Mouse (Mus musculus) cortical plate, adult 2 months (tissue): ENCODE results near the gene Ppp6r2. TPM values are rescaled to one million over a fixed set of nuclear protein-coding genes. Genes with fewer than 3 reads are reported as not detected.

ENCODE experiments used
- H3K27ac ChIP-seq: fragments of 200-500 bp; 2 replicates; pipeline ENCODE4 v1.5.1; 2012; ENCODE audit warnings: low read length, control low read depth, inconsistent platforms; ENCODE audit not compliant: insufficient read depth
- H3K4me1 ChIP-seq: fragments of 200-500 bp; 2 replicates; pipeline ENCODE4 v1.6.1; 2011; ENCODE audit warnings: low read length; ENCODE audit not compliant: control insufficient read depth, insufficient read depth
- H3K4me3 ChIP-seq: fragments of 200-500 bp; 2 replicates; pipeline ENCODE4 v1.5.1; 2011; ENCODE audit warnings: mild to moderate bottlenecking, low read length, control low read depth; ENCODE audit not compliant: insufficient read depth
- CTCF ChIP-seq: fragments of 200-500 bp; IDR thresholded peaks from 2 replicates; pipeline ENCODE4 v1.5.1; 2011; ENCODE audit warnings: mild to moderate bottlenecking, control low read depth, low read length; ENCODE audit not compliant: insufficient read depth; ENCODE audit errors: extremely low read depth
- POLR2A ChIP-seq: fragments of 200-500 bp; IDR thresholded peaks from 2 replicates; pipeline ENCODE4 v1.6.1; 2011; ENCODE audit warnings: mild to moderate bottlenecking, low read length, control low read depth; ENCODE audit not compliant: insufficient read depth; ENCODE audit errors: extremely low read depth
- polyA plus RNA-seq: library from polyadenylated mRNA; depleted of rRNA; stranded (reverse); fragments of >200 nt; gene quantifications from 2 replicates; pipeline ENCODE4 v1.2.3, GENCODE M21; 2012

The Ppp6r2 gene
- polyA plus RNA-seq, 1 experiment = 119 TPM

- Histone ChIP-seq H3K4me3 (no peak overlapping the region), H3K27ac (no peak overlapping the region), H3K4me1 (peaks cover 5% of the 10 kb centered on the region; the same call in 1 of the 2 replicates)
- TF ChIP-seq CTCF (no peak), POLR2A (no peak)
These were observed 35.8 kb upstream of the Ppp6r2 start for GRCm38 (mm10) chr15:89175411-89176155.

GRCm38 (mm10) chr15:89177121-89177520 lies 34.2 kb upstream of the Ppp6r2 start:
- H3K27ac ChIP-seq = 0 out of 2 replicates have a peak overlapping the region, but pooled peaks have one; percentile 11
- no peak for TF ChIP-seq POLR2A
- TF ChIP-seq CTCF = no peak

GRCm38 (mm10) chr15:89177576-89178259 lies 33.6 kb upstream of the Ppp6r2 start:
- no peak overlapping the region for H3K4me3 ChIP-seq
- H3K27ac ChIP-seq = 0 out of 2 replicates have a peak overlapping the region, but pooled peaks have one; percentile 26
- TF ChIP-seq CTCF (no peak), POLR2A (no peak)
- H3K4me1 ChIP-seq = peaks cover 4% of the 10 kb centered on the region; the same call in 1 of the 2 replicates

More at GRCm38 (mm10) chr15:89177121-89177520, 34.2 kb upstream of the Ppp6r2 start:
- peaks cover 5% of the 10 kb centered on the region; the same call in 1 of the 2 replicates for H3K4me1 ChIP-seq
- no peak overlapping the region for H3K4me3 ChIP-seq

GRCm38 (mm10) chr15:89178260-89178860 lies 33.0 kb upstream of the Ppp6r2 start:
- H3K4me1 ChIP-seq = peaks cover 5% of the 10 kb centered on the region; the same call in 1 of the 2 replicates
- H3K4me3 ChIP-seq = no peak overlapping the region
- TF ChIP-seq CTCF (no peak), POLR2A (no peak)
- H3K27ac ChIP-seq = peak overlapping the region; percentile 26; the same call in 1 of the 2 replicates

GRCm38 (mm10) chr15:89178954-89179629 lies 32.3 kb upstream of the Ppp6r2 start:
- Histone ChIP-seq H3K4me1 (peaks cover 5% of the 10 kb centered on the region; the same call in 1 of the 2 replicates), H3K27ac (peak overlapping the region; percentile 10; the same call in 1 of the 2 replicates), H3K4me3 (peak overlapping the region; percentile 45; the same call in 1 of the 2 replicates)
- TF ChIP-seq POLR2A (no peak), CTCF (no peak)

GRCm38 (mm10) chr15:89179630-89179964 lies 31.8 kb upstream of the Ppp6r2 start:
- peak overlapping the region; percentile 45 for H3K4me3 ChIP-seq
- TF ChIP-seq POLR2A (no peak), CTCF (no peak)
- H3K27ac ChIP-seq = no peak overlapping the region
- peaks cover 5% of the 10 kb centered on the region for H3K4me1 ChIP-seq

- TF ChIP-seq POLR2A = no peak
- TF ChIP-seq CTCF = no peak
- peak overlapping the region; percentile 95 for H3K27ac ChIP-seq
- H3K4me1 ChIP-seq = peaks cover 5% of the 10 kb centered on the region
- peak overlapping the region; percentile 45 for H3K4me3 ChIP-seq
These were observed 31.2 kb upstream of the Ppp6r2 start for GRCm38 (mm10) chr15:89180081-89180541.

GRCm38 (mm10) chr15:89180571-89181229 lies 30.7 kb upstream of the Ppp6r2 start, which contains the start of gene Plxnb2:
TSS of gene Plxnb2 (minus strand) at chr15:89180788.
- Histone ChIP-seq H3K4me3 (peak within 1 kb of the TSS; percentile 45), H3K4me1 (peaks cover 5% of the 10 kb centered on the region), H3K27ac (peak within 1 kb of the TSS; percentile 95)
- TF ChIP-seq CTCF (no peak), POLR2A (peak; percentile 60; the same call in 1 of the 2 replicates)

- H3K4me3 ChIP-seq = no peak overlapping the region
- peaks cover 5% of the 10 kb centered on the region for H3K4me1 ChIP-seq
- H3K27ac ChIP-seq = no peak overlapping the region
- no peak for TF ChIP-seq POLR2A
- no peak for TF ChIP-seq CTCF
These were observed 29.6 kb upstream of the Ppp6r2 start for GRCm38 (mm10) chr15:89181561-89182270.
